Mouse (Mus musculus) bone marrow, adult 2 months (tissue): ENCODE data around the gene Samhd1. TPM values are rescaled to one million over a fixed set of nuclear protein-coding genes. Genes with fewer than 3 reads are reported as not detected.
A peak's percentile ranks its signal among the peaks of the same experiment; 100 is the strongest.
"Not testable (repeated sequence)": the region's sequence is repeated elsewhere in the genome, so short reads cannot be mapped to it uniquely, and the experiment has no call there.

ENCODE experiments used
- H3K27ac ChIP-seq: fragments of 200-500 bp; 2 replicates; pipeline ENCODE4 v1.5.1; 2012; ENCODE audit warnings: low read depth, mild to moderate bottlenecking, control low read depth, inconsistent platforms, low read length; ENCODE audit not compliant: control insufficient read depth, poor library complexity, insufficient read depth
- H3K4me1 ChIP-seq: fragments of 200-500 bp; 2 replicates; pipeline ENCODE4 v1.6.1; 2011; ENCODE audit warnings: low read length; ENCODE audit not compliant: control insufficient read depth, insufficient read depth
- H3K4me3 ChIP-seq: fragments of 200-500 bp; replicated peaks from 2 replicates; pipeline ENCODE3; 2011; ENCODE audit warnings: mild to moderate bottlenecking, low read depth, low read length, control low read depth; ENCODE audit not compliant: control insufficient read depth
- CTCF ChIP-seq: fragments of 200-500 bp; IDR thresholded peaks from 2 replicates; pipeline ENCODE4 v1.5.1; 2011; ENCODE audit warnings: low read length, control low read depth; ENCODE audit not compliant: control insufficient read depth, insufficient read depth
- POLR2A ChIP-seq: fragments of 200-500 bp; IDR thresholded peaks from 2 replicates; pipeline ENCODE4 v1.6.1; 2011; ENCODE audit warnings: low read depth, mild to moderate bottlenecking, control low read depth, low read length, borderline replicate concordance; ENCODE audit not compliant: control insufficient read depth
- WGBS: fragments of 180-500 bp; shearing (Covaris S2); methylation state at CpG from one replicate; pipeline ENCODE4 v1.1.7; 2018; 5-methylcytosine and 5-hydroxymethylcytosine counted together
- polyA plus RNA-seq: library from polyadenylated mRNA; stranded (reverse); fragments of >200 nt; gene quantifications from 2 replicates; pipeline ENCODE4 v1.2.4, GENCODE M21; 2011; ENCODE audit warnings: low replicate concordance; ENCODE audit not compliant: missing spikeins, insufficient read depth, insufficient read length

The Samhd1 gene
- polyA plus RNA-seq = 48.9 and 113 TPM in 2 replicates

- WGBS = 1% methylated on average over 32 of the region's 32 CpGs
- peak within 1 kb of the TSS; percentile 94 for H3K4me3 ChIP-seq
- H3K27ac ChIP-seq = peak within 1 kb of the TSS; percentile 92
- H3K4me1 ChIP-seq = peaks cover 11% of the 10 kb centered on the region
- no peak for TF ChIP-seq CTCF
- TF ChIP-seq POLR2A = peak; percentile 99
Observed at GRCm38 (mm10) chr2:157135014-157135413, at the start of gene Samhd1. Gene Samhd1, minus strand, starts transcription at chr2:157135265.

GRCm38 (mm10) chr2:157178167-157178566 lies 43.1 kb upstream of the Samhd1 start:
- TF ChIP-seq POLR2A (no peak), CTCF (no peak)
- Histone ChIP-seq H3K27ac (no peak overlapping the region), H3K4me3 (no peak overlapping the region), H3K4me1 (no peaks in the 10 kb centered on the region)
- WGBS = 83% methylated on average over 6 of the region's 6 CpGs

- Histone ChIP-seq H3K27ac (no peak overlapping the region), H3K4me3 (no peak overlapping the region), H3K4me1 (no peaks in the 10 kb centered on the region)
- 75% methylated on average over 3 of the region's 3 CpGs for WGBS
- TF ChIP-seq POLR2A (no peak), CTCF (no peak)
Observed at GRCm38 (mm10) chr2:157176248-157176647, 41.2 kb upstream of the Samhd1 start.

- Histone ChIP-seq H3K4me3 (no peak overlapping the region), H3K27ac (no peak overlapping the region), H3K4me1 (no peaks in the 10 kb centered on the region)
- no peak for TF ChIP-seq CTCF
- 86% methylated on average over 5 of the region's 5 CpGs for WGBS
Observed at GRCm38 (mm10) chr2:157174416-157174815, 39.4 kb upstream of the Samhd1 start.

- Histone ChIP-seq H3K4me1 (no peaks in the 10 kb centered on the region), H3K27ac (no peak overlapping the region), H3K4me3 (no peak overlapping the region)
- WGBS = 96% methylated on average over 6 of the region's 6 CpGs
- no peak for TF ChIP-seq POLR2A
Observed at GRCm38 (mm10) chr2:157173555-157173954, 38.5 kb upstream of the Samhd1 start.

GRCm38 (mm10) chr2:157172984-157173383 lies 37.9 kb upstream of the Samhd1 start:
- Histone ChIP-seq H3K4me3 (no peak overlapping the region), H3K4me1 (no peaks in the 10 kb centered on the region), H3K27ac (no peak overlapping the region)
- TF ChIP-seq POLR2A = no peak
- no peak for TF ChIP-seq CTCF
- 95% methylated on average over 6 of the region's 6 CpGs for WGBS

- Histone ChIP-seq H3K27ac (no peak overlapping the region), H3K4me3 (no peak overlapping the region), H3K4me1 (no peaks in the 10 kb centered on the region)
- 90% methylated on average over 6 of the region's 6 CpGs for WGBS
- no peak for TF ChIP-seq POLR2A
Observed at GRCm38 (mm10) chr2:157170626-157171025, 35.6 kb upstream of the Samhd1 start.

GRCm38 (mm10) chr2:157170166-157170565 lies 35.1 kb upstream of the Samhd1 start:
- Histone ChIP-seq H3K27ac (no peak overlapping the region), H3K4me3 (no peak overlapping the region), H3K4me1 (no peaks in the 10 kb centered on the region)
- TF ChIP-seq CTCF = no peak
- whole genome bisulfite sequencing = 86% methylated on average over 5 of the region's 5 CpGs

GRCm38 (mm10) chr2:157166371-157167080 lies 31.5 kb upstream of the Samhd1 start:
- no peak overlapping the region; the same call in 1 of the 2 replicates for H3K27ac ChIP-seq
- 96% methylated on average over 12 of the region's 12 CpGs for WGBS
- no peak overlapping the region for H3K4me3 ChIP-seq
- no peak for TF ChIP-seq CTCF
- TF ChIP-seq POLR2A = no peak
- H3K4me1 ChIP-seq = no peaks in the 10 kb centered on the region

GRCm38 (mm10) chr2:157165312-157166224 lies 30.5 kb upstream of the Samhd1 start:
- H3K4me3 ChIP-seq, H3K4me1 ChIP-seq: not testable (repeated sequence)
- H3K27ac ChIP-seq = peak overlapping the region; percentile 10; the same call in 1 of the 2 replicates
